Mouse (Mus musculus) gastrocnemius, postnatal 10 days (tissue): ENCODE results near the gene Chaf1a. TPM values are rescaled to one million over a fixed set of nuclear protein-coding genes. Genes with fewer than 3 reads are reported as not detected.

ENCODE experiments used
- DNase-seq: peaks from one replicate; pipeline ENCODE4 v3.0.0; 2021; ENCODE audit warnings: mixed read lengths
- total RNA-seq, 2 experiments: library from RNA; stranded (reverse); gene quantifications; 2 replicates each; pipeline ENCODE4 v1.2.3; 2021

Gene Chaf1a
- total RNA-seq, 2 experiments from 2014 or later: 3.6 to 8.7 TPM

GRCm38 (mm10) chr17:56119981-56120880 lies 80.0 kb downstream of the Chaf1a start:
- no peak for DNase-seq

- DNase-seq: no peak
These were observed 81.6 kb downstream of the Chaf1a start, which contains the start of gene Lrg1 for GRCm38 (mm10) chr17:56121826-56122225. Lrg1 (minus strand) TSS chr17:56122001.

Other genes with a start within 250 kb of the Chaf1a start
- 1 to 10 TPM; 4.2 to 5.1 TPM for gene Zfp119a, start 161.5 kb upstream of the Chaf1a start, total RNA-seq
- 1 to 10 TPM; 3.6 to 4.5 TPM for gene Zfp959, start 148.3 kb upstream of the Chaf1a start, total RNA-seq
- 1 to 10 TPM; 3.5 to 4.0 TPM for gene Zfp119b, start 90.9 kb upstream of the Chaf1a start, total RNA-seq
- 1 to 10 TPM in 1 of 2 experiments, under 1 TPM in 1; 0.75 to 1.6 TPM for gene Ebi3, start 87.8 kb upstream of the Chaf1a start, total RNA-seq
- 10 to 100 TPM; 11.1 to 11.6 TPM for gene Yju2, start 81.3 kb upstream of the Chaf1a start, total RNA-seq
- 1 to 10 TPM in 1 of 2 experiments, under 1 TPM in 1; 0.87 to 1.2 TPM for gene Shd, start 70.0 kb upstream of the Chaf1a start, total RNA-seq
- 1 to 10 TPM in 1 of 2 experiments, under 1 TPM in 1; 0.49 to 1.0 TPM for gene Fsd1, start 53.9 kb upstream of the Chaf1a start, total RNA-seq
- 1 to 10 TPM; 4.7 to 8.1 TPM for gene Stap2, start 34.9 kb upstream of the Chaf1a start, total RNA-seq
- gene Mpnd, start 34.7 kb upstream of the Chaf1a start, total RNA-seq: 10 to 100 TPM; 31.6 to 36.9 TPM
- 10 to 100 TPM; 25.7 to 35.0 TPM for gene Sh3gl1, start 3.8 kb upstream of the Chaf1a start, total RNA-seq
- 10 to 100 TPM; 37.8 to 39.0 TPM for gene Ubxn6, start 34.6 kb downstream of the Chaf1a start, total RNA-seq
- 10 to 100 TPM; 37.7 to 45.7 TPM for gene Hdgfl2, start 39.2 kb downstream of the Chaf1a start, total RNA-seq
- 100 to 1,000 TPM in 1 of 2 experiments, 10 to 100 TPM in 1; 75.2 to 106 TPM for gene Plin4, start 69.4 kb downstream of the Chaf1a start, total RNA-seq
- 10 to 100 TPM; 19.2 to 19.9 TPM for gene Plin5, start 77.2 kb downstream of the Chaf1a start, total RNA-seq
- gene Lrg1, start 81.6 kb downstream of the Chaf1a start, total RNA-seq: 1 to 10 TPM; 1.4 to 3.1 TPM
- 10 to 100 TPM; 14.4 to 14.7 TPM for gene Sema6b, start 99.9 kb downstream of the Chaf1a start, total RNA-seq
- 1 to 10 TPM; 5.0 to 5.3 TPM for gene Tnfaip8l1, start 122.0 kb downstream of the Chaf1a start, total RNA-seq
- 10 to 100 TPM; 28.8 to 36.5 TPM for gene Mydgf, start 143.5 kb downstream of the Chaf1a start, total RNA-seq
- 10 to 100 TPM; 21.7 to 24.3 TPM for gene Dpp9, start 178.5 kb downstream of the Chaf1a start, total RNA-seq
- gene Fem1a, start 216.4 kb downstream of the Chaf1a start, total RNA-seq: 10 to 100 TPM; 91.9 to 99.8 TPM
- 1 to 10 TPM; 6.6 to 6.8 TPM for gene Ticam1, start 236.3 kb downstream of the Chaf1a start, total RNA-seq